Mouse (Mus musculus): Measurements from ENCODE around the gene Rad50. TPM values are rescaled to one million over a fixed set of nuclear protein-coding genes. Genes with fewer than 3 reads are reported as not detected.

Rad50 gene
- polyA plus RNA-seq (2012; rRNA removed) = 5.0 TPM in 2 replicates

DNA sequence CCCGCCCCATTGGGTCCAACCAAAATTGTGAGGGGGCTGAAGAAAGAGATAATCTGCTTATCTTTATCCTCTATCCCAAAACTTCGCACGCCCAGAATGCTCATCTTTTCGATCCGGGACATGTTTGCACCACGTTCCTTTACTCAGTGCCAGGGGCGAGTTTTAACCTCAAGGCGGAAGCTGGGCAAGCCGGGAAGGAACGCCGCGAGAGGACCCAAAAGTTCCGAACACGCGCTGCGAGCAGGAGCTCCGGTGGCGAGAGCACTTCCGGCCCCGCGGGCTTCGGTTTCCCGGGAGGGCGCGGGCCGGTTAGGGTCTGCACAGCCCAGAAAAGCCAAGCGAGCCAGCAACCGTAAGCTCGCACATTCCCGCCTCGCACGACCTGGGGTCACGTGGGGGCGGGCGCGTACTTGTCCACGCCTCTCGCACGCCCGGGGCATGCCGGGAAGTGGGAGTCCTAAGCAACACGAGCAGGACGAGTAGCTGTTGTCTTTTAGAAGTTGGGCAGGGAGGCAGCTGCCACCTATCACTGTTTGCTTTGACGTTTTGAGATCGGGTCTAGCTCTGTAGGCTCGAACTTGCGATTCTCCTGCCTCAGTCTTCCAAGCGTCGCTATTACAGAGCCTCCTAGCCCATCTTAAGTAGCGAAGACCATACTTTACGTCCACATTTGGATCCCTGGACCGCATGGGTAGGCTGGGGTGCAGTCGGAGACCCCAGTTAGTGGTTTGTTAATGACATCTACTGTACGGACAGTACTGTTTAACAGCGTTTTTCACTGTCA, at the start of gene Rad50:
Rad50 (minus strand) TSS at position 386 of the 784 bp plus-strand sequence.
- WGBS = 2% methylated on average over 55 of the region's 55 CpGs
- peak; percentile 80 for DNase-seq (ENCODE audit: low read depth, low spot score)

- no peak for DNase-seq (ENCODE audit: low read depth, low spot score)
- 74% methylated on average over 12 of the region's 12 CpGs for WGBS
Measured at GRCm38 (mm10) chr11:53755011-53755595, 48.0 kb upstream of the Rad50 start.

GRCm38 (mm10) chr11:53749716-53750352, 42.7 kb upstream of the Rad50 start:
- 76% methylated on average over 5 of the region's 5 CpGs for WGBS
- DNase-seq (ENCODE audit: low read depth, low spot score) = no peak

GRCm38 (mm10) chr11:53749306-53749705, 42.2 kb upstream of the Rad50 start:
- 81% methylated on average over 4 of the region's 4 CpGs for WGBS
- no peak for DNase-seq (ENCODE audit: low read depth, low spot score)

- no peak for DNase-seq (ENCODE audit: low read depth, low spot score)
- 83% methylated on average over 6 of the region's 6 CpGs for WGBS
Measured at GRCm38 (mm10) chr11:53748614-53749013, 41.5 kb upstream of the Rad50 start.

- DNase-seq (ENCODE audit: low read depth, low spot score) = no peak
- 85% methylated on average over 9 of the region's 9 CpGs for WGBS
Measured at GRCm38 (mm10) chr11:53747985-53748384, 40.9 kb upstream of the Rad50 start.

DNA sequence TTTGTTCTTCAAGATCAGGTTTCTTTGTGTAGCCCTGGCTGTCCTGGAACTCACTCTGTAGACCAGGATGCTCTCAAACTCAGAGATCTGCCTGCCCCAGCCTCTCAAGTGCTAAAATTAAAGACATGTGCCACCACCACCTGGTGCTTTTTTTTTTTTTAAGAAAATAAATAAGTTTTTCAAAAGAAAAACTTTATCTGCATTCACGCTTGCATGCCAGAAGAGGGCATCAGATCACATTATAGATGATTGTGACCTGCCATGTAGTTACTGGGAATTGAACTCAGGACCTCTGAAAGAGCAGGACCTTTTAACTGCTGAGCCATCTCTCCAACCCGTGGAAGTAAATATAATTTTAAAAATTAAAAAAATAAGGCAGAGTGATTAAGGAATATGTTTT, 38.1 kb upstream of the Rad50 start:
- 87% methylated on average over 2 of the region's 2 CpGs for WGBS
- DNase-seq (ENCODE audit: low read depth, low spot score) = no peak

DNA sequence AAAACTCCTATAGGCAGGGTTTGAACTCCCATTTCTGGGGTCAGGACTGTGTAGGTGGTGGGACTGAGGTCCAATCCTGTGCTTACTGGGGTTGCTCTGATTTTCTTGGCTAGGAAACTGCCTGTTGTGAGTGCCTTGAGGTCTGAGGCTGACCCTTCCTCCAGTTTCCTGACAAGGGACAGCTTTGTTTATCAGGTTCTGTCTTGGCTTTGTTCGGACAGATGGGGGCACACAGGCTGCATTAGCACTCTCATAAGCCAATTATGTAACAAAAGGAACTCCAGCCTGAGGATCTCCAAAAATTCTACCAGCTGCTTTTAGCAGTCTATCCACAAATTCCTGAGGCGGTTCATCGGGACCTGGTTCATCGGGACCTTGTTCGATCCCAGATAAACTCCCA, 35.2 kb upstream of the Rad50 start:
- no peak for DNase-seq (ENCODE audit: low read depth, low spot score)
- WGBS = 50% methylated on average over 5 of the region's 5 CpGs

GRCm38 (mm10) chr11:53737573-53737946, 30.4 kb upstream of the Rad50 start:
- DNase-seq (ENCODE audit: low read depth, low spot score) = no peak
- 17% methylated on average over 6 of the region's 6 CpGs for WGBS

- DNase-seq (ENCODE audit: low read depth, low spot score) = peak; percentile 66
- 47% methylated on average over 14 of the region's 14 CpGs for WGBS
Measured at GRCm38 (mm10) chr11:53736771-53737572, 29.9 kb upstream of the Rad50 start.

DNA sequence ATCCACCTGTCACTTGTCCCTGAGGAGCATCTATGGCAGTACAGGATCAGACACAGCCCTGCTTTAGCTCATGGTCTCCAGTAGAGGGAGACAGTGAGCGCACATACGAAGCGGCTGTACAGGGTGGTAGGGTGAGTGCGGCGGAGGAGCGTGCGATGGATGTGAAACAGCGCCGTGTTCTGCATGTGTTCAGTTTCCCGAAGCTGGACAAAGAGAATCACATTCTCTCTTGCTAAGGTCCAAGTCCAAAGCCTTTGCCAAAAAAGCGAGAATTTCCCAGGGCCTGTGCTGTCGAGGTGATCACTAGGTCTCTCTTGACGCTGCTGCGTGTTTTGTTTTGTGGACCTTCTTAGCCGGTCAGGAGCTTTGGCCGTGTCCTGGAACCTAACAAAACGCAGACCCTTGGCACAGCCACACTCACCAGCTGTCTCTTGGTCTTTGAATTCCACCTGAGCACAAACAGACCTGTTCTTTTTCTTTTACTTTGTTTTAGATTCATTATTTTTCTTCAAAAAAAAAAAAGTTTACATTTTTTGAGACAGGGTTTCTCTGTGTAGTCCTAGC, 28.6 kb upstream of the Rad50 start:
- no peak for DNase-seq (ENCODE audit: low read depth, low spot score)
- 19% methylated on average over 17 of the region's 17 CpGs for WGBS

DNA sequence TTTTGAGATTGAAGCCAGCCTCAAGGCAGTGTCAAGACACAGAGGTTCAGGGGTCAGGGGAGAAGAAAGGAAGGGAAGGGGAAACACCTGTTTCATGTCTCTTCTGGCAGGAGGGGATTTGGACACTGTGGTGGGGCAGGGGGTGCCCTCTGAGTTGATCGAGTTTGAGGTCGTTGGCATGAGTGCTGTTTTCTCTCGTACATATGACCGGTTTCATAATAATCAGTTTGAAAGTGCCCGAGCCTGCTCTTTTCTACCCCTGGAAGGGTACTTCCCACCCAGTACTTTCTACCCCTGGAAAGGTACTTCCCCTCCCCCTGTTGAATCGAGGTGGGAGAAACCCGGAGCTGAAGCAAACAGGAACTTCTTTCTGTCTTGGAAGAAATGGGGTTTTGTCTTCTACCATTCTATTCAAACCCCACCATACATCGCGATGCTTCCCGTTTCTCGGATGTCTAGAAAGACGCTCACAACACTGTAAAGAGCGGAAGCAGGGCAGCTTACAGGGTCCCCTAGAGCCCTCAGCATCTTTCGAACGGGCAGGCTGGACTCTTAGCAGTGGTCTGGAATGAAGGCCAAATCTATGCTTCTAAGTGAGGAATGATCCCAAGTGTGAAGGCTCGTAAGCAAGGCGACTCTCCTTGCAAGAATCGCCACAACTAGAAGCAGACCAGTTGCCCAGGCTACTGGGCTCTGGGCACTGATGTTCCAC, 28.0 kb upstream of the Rad50 start:
- 65% methylated on average over 18 of the region's 18 CpGs for WGBS
- no peak for DNase-seq (ENCODE audit: low read depth, low spot score)

DNA sequence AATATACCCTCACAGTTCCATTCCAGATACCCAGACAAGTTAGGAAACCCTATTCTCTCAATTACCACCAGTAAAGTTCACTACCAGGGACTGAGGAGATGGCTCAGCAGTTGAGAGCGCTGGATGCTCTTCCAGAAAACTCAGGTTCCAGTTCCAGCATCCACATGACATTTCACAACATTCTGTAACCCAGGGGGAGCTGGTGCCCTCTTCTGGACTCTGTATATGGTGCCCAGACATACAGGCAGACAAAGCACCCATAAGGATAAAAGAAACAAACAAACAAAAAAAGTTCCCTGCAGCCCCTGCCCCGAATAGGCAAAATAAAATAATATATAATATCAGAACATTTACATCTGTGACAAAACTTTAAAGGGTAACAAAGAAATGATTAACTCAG, 27.3 kb upstream of the Rad50 start:
- DNase-seq (ENCODE audit: low read depth, low spot score) = no peak
- 85% methylated on average over 2 of the region's 2 CpGs for WGBS

DNA sequence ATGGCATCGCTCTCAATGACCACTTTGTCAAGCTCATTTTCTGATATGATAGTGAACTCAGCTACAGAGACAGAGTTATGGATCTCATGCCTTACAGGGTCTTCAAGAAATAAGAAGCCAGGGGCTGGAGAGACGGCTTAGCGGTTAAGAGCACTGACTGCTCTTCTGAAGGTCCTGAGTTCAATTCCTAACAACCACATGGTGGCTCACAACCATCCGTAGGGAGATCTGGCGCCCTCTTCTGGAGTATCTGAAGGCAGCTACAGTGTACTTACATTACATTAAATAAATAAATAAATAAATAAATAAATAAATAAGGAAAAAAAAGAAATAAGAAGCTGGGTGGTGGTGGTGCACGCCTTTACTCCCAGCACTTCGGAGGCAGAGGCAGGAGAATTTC, 26.7 kb upstream of the Rad50 start:
- 87% methylated on average over 7 of the region's 7 CpGs for WGBS
- no peak for DNase-seq (ENCODE audit: low read depth, low spot score)

- 81% methylated on average over 8 of the region's 8 CpGs for WGBS
- DNase-seq (ENCODE audit: low read depth, low spot score) = no peak
Measured at GRCm38 (mm10) chr11:53732244-53732643, 25.1 kb upstream of the Rad50 start.

GRCm38 (mm10) chr11:53731457-53731856, 24.3 kb upstream of the Rad50 start:
- DNase-seq (ENCODE audit: low read depth, low spot score) = no peak
- WGBS = 96% methylated on average over 7 of the region's 7 CpGs

DNA sequence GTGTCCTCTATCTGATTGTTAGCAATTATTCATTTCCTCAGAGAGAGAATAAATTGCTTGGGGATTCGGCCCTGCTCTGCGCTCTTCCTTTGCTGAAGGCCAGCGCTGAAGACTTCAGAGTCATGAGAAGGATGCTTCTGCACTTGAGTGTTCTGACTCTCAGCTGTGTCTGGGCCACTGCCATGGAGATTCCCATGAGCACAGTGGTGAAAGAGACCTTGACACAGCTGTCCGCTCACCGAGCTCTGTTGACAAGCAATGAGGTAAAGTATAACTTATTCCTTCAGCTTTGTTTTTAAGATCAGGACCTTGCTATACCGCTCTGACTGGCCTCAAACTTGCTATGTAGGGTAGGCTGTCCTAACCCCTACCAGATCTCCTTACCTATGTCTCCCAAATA, 13.6 kb upstream of the Rad50 start, which contains the start of gene Il5:
Il5 (plus strand) TSS at position 80 of the 400 bp plus-strand sequence.
- no peak for DNase-seq (ENCODE audit: low read depth, low spot score)
- WGBS = 76% methylated on average over 6 of the region's 6 CpGs

DNA sequence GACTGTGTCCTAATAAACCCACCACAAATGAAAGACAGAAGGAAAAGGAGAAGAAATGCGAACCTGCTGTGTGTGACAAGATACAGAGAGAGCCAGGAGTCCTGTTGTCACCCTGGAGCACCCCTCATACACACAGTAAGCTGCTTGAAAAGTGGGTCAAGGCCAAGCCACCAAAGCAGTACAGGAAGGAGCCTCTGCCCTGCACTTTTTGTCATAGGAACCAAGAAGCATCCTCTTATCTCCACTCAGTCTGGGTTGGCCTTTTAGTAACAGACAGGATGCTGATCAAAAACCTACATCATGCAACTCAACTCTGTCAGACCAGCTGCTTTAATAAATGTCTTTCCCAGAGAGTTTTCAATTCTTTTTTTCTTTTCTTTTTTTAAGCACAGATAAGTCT, 12.6 kb upstream of the Rad50 start:
- 71% methylated on average over 1 of the region's 1 CpGs for WGBS
- no peak for DNase-seq (ENCODE audit: low read depth, low spot score)

DNA sequence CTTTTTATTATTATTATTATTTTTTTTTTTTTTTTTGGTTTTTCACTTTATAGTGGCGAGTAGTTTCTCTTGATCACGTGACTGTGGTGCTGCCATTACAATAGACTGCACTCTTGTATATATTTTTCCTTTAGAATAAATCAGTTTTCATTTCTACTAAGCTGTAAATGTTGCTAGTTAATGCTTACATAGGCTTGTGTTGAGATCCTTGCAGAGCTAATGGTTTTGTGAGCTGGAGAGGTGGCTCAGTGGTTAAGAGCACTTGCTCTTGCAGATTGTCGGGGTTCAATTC, 545 bp upstream of the Rad50 start:
- no peak for DNase-seq (ENCODE audit: low read depth, low spot score)
- 68% methylated on average over 3 of the region's 3 CpGs for WGBS
